Mouse (Mus musculus) adrenal gland, adult 2 months (tissue): ENCODE measurements around the gene Zfp189. TPM values are rescaled to one million over a fixed set of nuclear protein-coding genes. Genes with fewer than 3 reads are reported as not detected.
A peak's percentile ranks its signal among the peaks of the same experiment; 100 is the strongest.
"Not testable (repeated sequence)": the region's sequence is repeated elsewhere in the genome, so short reads cannot be mapped to it uniquely, and the experiment has no call there.

Experiments used
- DNase-seq: peaks from one replicate; pipeline ENCODE4 v3.0.0; 2021
- long read RNA-seq: library from polyadenylated mRNA; stranded (forward); transcript quantifications from one replicate; pipeline ENCODE4 v2.0.0, GENCODE M21; 2021
- polyA plus RNA-seq: library from polyadenylated mRNA; depleted of rRNA; stranded (reverse); fragments of >200 nt; gene quantifications from 2 replicates; pipeline ENCODE4 v1.2.3, GENCODE M21; 2012; rRNA removed
- total RNA-seq, 2 experiments: library from RNA; stranded (reverse); gene quantifications; 2 replicates each; pipeline ENCODE4 v1.2.3; 2021

Zfp189 gene
- 1 to 10 TPM; 5.4 to 6.2 TPM for total RNA-seq
- polyA plus RNA-seq: 0.51 and 0.59 TPM in 2 replicates
- long read RNA-seq: 0 reads

- DNase-seq: peak; percentile 95
These were observed at the start of gene Zfp189, which contains the start of gene Mrpl50 for GRCm38 (mm10) chr4:49520572-49521340. Gene Zfp189 (plus strand): TSS chr4:49521176. Gene Mrpl50 (minus strand): TSS chr4:49521093.

GRCm38 (mm10) chr4:49473435-49474100 is 47.4 kb upstream of the Zfp189 start, which contains the start of gene Acnat1:
Gene Acnat1 (minus strand): TSS chr4:49473912.
- no peak for DNase-seq

- no peak for DNase-seq
These were observed 46.4 kb upstream of the Zfp189 start for GRCm38 (mm10) chr4:49474583-49474982.

GRCm38 (mm10) chr4:49478118-49478877 is 42.7 kb upstream of the Zfp189 start:
- peak; percentile 25 for DNase-seq

- not testable (repeated sequence) for DNase-seq
These were observed 41.9 kb upstream of the Zfp189 start for GRCm38 (mm10) chr4:49479035-49479434.

GRCm38 (mm10) chr4:49480104-49480760 is 40.7 kb upstream of the Zfp189 start:
- DNase-seq: no peak

GRCm38 (mm10) chr4:49480896-49481295 is 40.1 kb upstream of the Zfp189 start:
- DNase-seq: no peak

- no peak for DNase-seq
These were observed 35.5 kb upstream of the Zfp189 start for GRCm38 (mm10) chr4:49485442-49485841.

GRCm38 (mm10) chr4:49485934-49486650 is 34.9 kb upstream of the Zfp189 start:
- DNase-seq: not testable (repeated sequence)

GRCm38 (mm10) chr4:49503563-49503962 is 17.4 kb upstream of the Zfp189 start:
- DNase-seq: no peak

- no peak for DNase-seq
These were observed 14.6 kb upstream of the Zfp189 start, which contains the start of gene Baat for GRCm38 (mm10) chr4:49506386-49506785. Gene Baat (minus strand): TSS chr4:49506557.

- DNase-seq: no peak
These were observed 11.8 kb upstream of the Zfp189 start for GRCm38 (mm10) chr4:49509183-49509582.

GRCm38 (mm10) chr4:49510236-49510835 is 10.6 kb upstream of the Zfp189 start:
- not testable (repeated sequence) for DNase-seq

- DNase-seq: no peak
These were observed 8.3 kb upstream of the Zfp189 start for GRCm38 (mm10) chr4:49512636-49513035.

- DNase-seq: no peak
These were observed 6.5 kb upstream of the Zfp189 start for GRCm38 (mm10) chr4:49514441-49514840.

- DNase-seq: no peak
These were observed 1.5 kb upstream of the Zfp189 start for GRCm38 (mm10) chr4:49519476-49519875.

- DNase-seq: no peak
These were observed 370 bp downstream of the Zfp189 start for GRCm38 (mm10) chr4:49521346-49521745.

- DNase-seq: no peak
These were observed 1.6 kb downstream of the Zfp189 start for GRCm38 (mm10) chr4:49522576-49522975.

GRCm38 (mm10) chr4:49535036-49535435 is 14.1 kb downstream of the Zfp189 start:
- DNase-seq: no peak

GRCm38 (mm10) chr4:49535675-49536294 is 14.8 kb downstream of the Zfp189 start:
- DNase-seq: no peak
